Mouse (Mus musculus) liver, adult 2 months (tissue): ENCODE data around the gene Vps4a. TPM values are rescaled to one million over a fixed set of nuclear protein-coding genes. Genes with fewer than 3 reads are reported as not detected.

Experiments
- DNase-seq: peaks from one replicate; pipeline ENCODE4 v3.0.0-alpha.2; 2011; ENCODE audit warnings: low read depth, low spot score; ENCODE audit errors: extremely low read depth
- H3K27ac ChIP-seq: fragments of 200-500 bp; replicated peaks from 2 replicates; pipeline ENCODE4 v1.5.1; 2012; ENCODE audit warnings: low read depth, mild to moderate bottlenecking, control low read depth, inconsistent platforms, low read length; ENCODE audit not compliant: insufficient read depth
- H3K27me3 ChIP-seq: fragments of 200-500 bp; 2 replicates; pipeline ENCODE4 v1.6.1; 2012; ENCODE audit warnings: mild to moderate bottlenecking, moderate library complexity, low read length, inconsistent platforms; ENCODE audit not compliant: control insufficient read depth, insufficient read depth
- H3K36me3 ChIP-seq: fragments of 200-500 bp; 2 replicates; pipeline ENCODE4 v1.6.1; 2012; ENCODE audit warnings: low read length, inconsistent platforms; ENCODE audit not compliant: control insufficient read depth, insufficient read depth
- H3K4me1 ChIP-seq: fragments of 200-500 bp; 2 replicates; pipeline ENCODE4 v1.6.1; 2011; ENCODE audit warnings: low read length; ENCODE audit not compliant: control insufficient read depth, insufficient read depth
- H3K4me3 ChIP-seq: fragments of 200-500 bp; 2 replicates; pipeline ENCODE4 v1.5.1; 2011; ENCODE audit warnings: low read depth, mild to moderate bottlenecking, control low read depth, low read length, moderate library complexity; ENCODE audit not compliant: insufficient read depth
- H3K79me2 ChIP-seq: fragments of 200-500 bp; 2 replicates; pipeline ENCODE4 v1.6.1; 2012; ENCODE audit warnings: inconsistent platforms, mild to moderate bottlenecking, low read length, moderate library complexity; ENCODE audit not compliant: control insufficient read depth, insufficient read depth
- H3K9ac ChIP-seq: fragments of 200-500 bp; 2 replicates; pipeline ENCODE4 v1.6.1; 2012; ENCODE audit warnings: low read depth, mild to moderate bottlenecking, control low read depth, inconsistent platforms, low read length
- CTCF ChIP-seq: fragments of 200-500 bp; IDR thresholded peaks from 2 replicates; pipeline ENCODE4 v1.5.1; 2011; ENCODE audit warnings: low read depth, low read length, control low read depth
- POLR2A ChIP-seq: fragments of 200-500 bp; IDR thresholded peaks from 2 replicates; pipeline ENCODE4 v1.6.1; 2011; ENCODE audit warnings: low read length, control low read depth; ENCODE audit not compliant: insufficient read depth; ENCODE audit errors: extremely low read depth
- WGBS: fragments of 180-500 bp; shearing (Covaris S2); methylation state at CpG from one replicate; pipeline ENCODE4 v1.1.7; 2018; 5-methylcytosine and 5-hydroxymethylcytosine counted together
- polyA plus RNA-seq: library from polyadenylated mRNA; depleted of rRNA; stranded (reverse); fragments of >200 nt; gene quantifications from 2 replicates; pipeline ENCODE4 v1.2.3, GENCODE M21; 2012; rRNA removed
- total RNA-seq: library from RNA; depleted of rRNA; stranded (reverse); fragments of >200 nt; gene quantifications from 2 replicates; pipeline ENCODE4 v1.2.3, GENCODE M21; 2014; rRNA removed

The Vps4a gene
- total and polyA plus RNA-seq, 2 experiments, result 9.7 to 11.2 TPM

- H3K27me3 ChIP-seq, result no peaks in the 10 kb centered on the region
- H3K27ac ChIP-seq, result no peak overlapping the region
- DNase-seq, result no peak
- no peaks in the 10 kb centered on the region; the same call in 1 of the 2 replicates for H3K36me3 ChIP-seq
- no peak overlapping the region for H3K4me3 ChIP-seq
- peaks cover 3% of the 10 kb centered on the region; the same call in 1 of the 2 replicates for H3K4me1 ChIP-seq
- 96% methylated on average over 7 of the region's 7 CpGs for WGBS
- no peak overlapping the region for H3K9ac ChIP-seq
- H3K79me2 ChIP-seq, result peaks cover 2% of the 10 kb centered on the region; the same call in 1 of the 2 replicates
- TF ChIP-seq CTCF, result no peak
- TF ChIP-seq POLR2A, result no peak
Measured at GRCm38 (mm10) chr8:107090531-107090930, 59.5 kb downstream of the Vps4a start.

Other genes with a start within 250 kb of the Vps4a start
- gene Has3, start 161.0 kb upstream of the Vps4a start, total RNA-seq, result 0.07 TPM in 1 of 2 replicates, not detected in the other
- gene Has3, start 161.0 kb upstream of the Vps4a start, polyA plus RNA-seq, result 0.02 TPM in 2 replicates
- 8.0 and 9.3 TPM in 2 replicates for gene Utp4, start 137.6 kb upstream of the Vps4a start, total RNA-seq
- gene Utp4, start 137.6 kb upstream of the Vps4a start, polyA plus RNA-seq, result 11.8 and 14.9 TPM in 2 replicates
- 3.0 and 4.9 TPM in 2 replicates for gene Sntb2, start 95.5 kb upstream of the Vps4a start, total RNA-seq
- 1.6 TPM in 2 replicates for gene Sntb2, start 95.5 kb upstream of the Vps4a start, polyA plus RNA-seq
- gene Pdf, start 17.4 kb downstream of the Vps4a start, total RNA-seq, result 19.5 and 26.6 TPM in 2 replicates
- 32.9 and 42.7 TPM in 2 replicates for gene Pdf, start 17.4 kb downstream of the Vps4a start, polyA plus RNA-seq
- gene Cog8, start 25.5 kb downstream of the Vps4a start, total RNA-seq, result 11.6 and 13.3 TPM in 2 replicates
- gene Cog8, start 25.5 kb downstream of the Vps4a start, polyA plus RNA-seq, result 17.5 and 27.0 TPM in 2 replicates
- 16.0 and 21.8 TPM in 2 replicates for gene Nip7, start 25.7 kb downstream of the Vps4a start, total RNA-seq
- 17.8 and 26.2 TPM in 2 replicates for gene Nip7, start 25.7 kb downstream of the Vps4a start, polyA plus RNA-seq
- 2.0 TPM in 1 of 2 replicates, not detected in the other for gene Tmed6, start 34.4 kb downstream of the Vps4a start, total RNA-seq
- not detected in 2 replicates for gene Tmed6, start 34.4 kb downstream of the Vps4a start, polyA plus RNA-seq
- gene Terf2, start 65.3 kb downstream of the Vps4a start, total RNA-seq, result 3.6 and 4.0 TPM in 2 replicates
- 2.9 and 3.3 TPM in 2 replicates for gene Terf2, start 65.3 kb downstream of the Vps4a start, polyA plus RNA-seq
- gene Cyb5b, start 119.4 kb downstream of the Vps4a start, total RNA-seq, result 253 and 256 TPM in 2 replicates
- 223 and 265 TPM in 2 replicates for gene Cyb5b, start 119.4 kb downstream of the Vps4a start, polyA plus RNA-seq